Mouse (Mus musculus): ENCODE results near the gene Dnajc12. TPM values are rescaled to one million over a fixed set of nuclear protein-coding genes. Genes with fewer than 3 reads are reported as not detected.
"Not testable (repeated sequence)": the region's sequence is repeated elsewhere in the genome, so short reads cannot be mapped to it uniquely, and the experiment has no call there.

Gene Dnajc12
- polyA plus RNA-seq, 2 experiments: 8.3 to 20.1 TPM

DNA sequence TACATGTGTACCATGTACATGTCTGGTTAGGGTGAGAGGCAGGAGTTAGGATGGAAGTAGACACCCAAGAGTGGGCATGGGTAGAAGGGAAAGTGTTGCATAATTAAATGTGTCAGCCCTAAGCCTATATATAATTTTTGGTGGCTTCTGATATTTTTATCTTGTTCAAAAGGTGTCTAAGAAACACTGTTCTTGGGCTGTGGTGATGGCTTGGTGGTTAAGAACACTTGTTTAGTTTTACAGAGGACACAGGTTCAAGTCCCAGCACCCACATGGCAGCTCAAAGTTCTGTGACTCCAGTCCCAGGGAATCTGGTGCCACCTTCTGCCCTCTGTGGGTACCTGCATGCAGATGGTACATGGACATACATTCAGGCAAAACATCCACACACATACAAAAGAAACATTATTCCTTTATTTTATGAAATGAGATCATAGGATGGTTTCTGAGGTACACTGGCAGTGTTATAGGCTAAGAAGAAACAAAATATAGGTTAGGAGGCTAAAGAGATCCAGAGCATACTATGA lies 56.6 kb downstream of the Dnajc12 start:
- H3K36me3 ChIP-seq (replicated peaks; ENCODE audit: control insufficient read depth, insufficient read depth, low read depth): no peaks in the 10 kb centered on the region
- ATAC-seq (ENCODE audit: insufficient read depth): no peak
- 0 out of 4 replicates have a peak, but pooled peaks cover 0 to 2% of the 10 kb centered on the region in 2 experiments for H3K4me1 ChIP-seq (replicated peaks; ENCODE audit: control insufficient read depth in 2 of 2, insufficient read depth in 2 of 2, low read length in 1 of 2)
- no peaks in the 10 kb centered on the region for H3K27me3 ChIP-seq (ENCODE audit: control insufficient read depth, insufficient read depth, low read length)
- H3K4me3 ChIP-seq (ENCODE audit: insufficient read depth in 1 of 2, low read depth in 2 of 2, low read length in 2 of 2): no peak overlapping the region
- H3K27ac ChIP-seq: no peak overlapping the region
- no peak for DNase-seq (ENCODE audit: low read depth in 3 of 3, low spot score in 3 of 3)
- no peak overlapping the region for H3K4me2 ChIP-seq (ENCODE audit: low read depth)
- no peak overlapping the region for H3K9ac ChIP-seq (replicated peaks)
- H3K9me3 ChIP-seq (ENCODE audit: control insufficient read depth, low read length): no peaks in the 10 kb centered on the region
- TF ChIP-seq EP300 (IDR thresholded peaks at IDR 0.05; ENCODE audit: low read depth): no peak
- TF ChIP-seq CTCF (IDR thresholded peaks at IDR 0.05; ENCODE audit: low read depth): peak; percentile 33

GRCm38 (mm10) chr10:63439694-63440228 lies 57.5 kb downstream of the Dnajc12 start:
- Histone ChIP-seq H3K9me3 (ENCODE audit: control insufficient read depth, low read length) (no peaks in the 10 kb centered on the region), H3K27ac (no peak overlapping the region), H3K27me3 (ENCODE audit: control insufficient read depth, insufficient read depth, low read length) (no peaks in the 10 kb centered on the region), H3K36me3 (replicated peaks; ENCODE audit: control insufficient read depth, insufficient read depth, low read depth) (no peaks in the 10 kb centered on the region), H3K4me3 (ENCODE audit: insufficient read depth in 1 of 2, low read depth in 2 of 2, low read length in 2 of 2) (no peak overlapping the region), H3K4me1 (replicated peaks; ENCODE audit: control insufficient read depth in 2 of 2, insufficient read depth in 2 of 2, low read length in 1 of 2) (0 out of 4 replicates have a peak, but pooled peaks cover 0 to 2% of the 10 kb centered on the region in 2 experiments), H3K4me2 (ENCODE audit: low read depth) (no peak overlapping the region), H3K9ac (replicated peaks) (no peak overlapping the region)
- TF ChIP-seq EP300 (IDR thresholded peaks at IDR 0.05; ENCODE audit: low read depth) (no peak), CTCF (IDR thresholded peaks at IDR 0.05; ENCODE audit: low read depth) (no peak)
- DNase-seq (ENCODE audit: low read depth in 3 of 3, low spot score in 3 of 3) (no peak), ATAC-seq (ENCODE audit: insufficient read depth) (no peak)
- 36% methylated on average over 7 of the region's 7 CpGs for WGBS (ENCODE audit: insufficient replicate concordance)

DNA sequence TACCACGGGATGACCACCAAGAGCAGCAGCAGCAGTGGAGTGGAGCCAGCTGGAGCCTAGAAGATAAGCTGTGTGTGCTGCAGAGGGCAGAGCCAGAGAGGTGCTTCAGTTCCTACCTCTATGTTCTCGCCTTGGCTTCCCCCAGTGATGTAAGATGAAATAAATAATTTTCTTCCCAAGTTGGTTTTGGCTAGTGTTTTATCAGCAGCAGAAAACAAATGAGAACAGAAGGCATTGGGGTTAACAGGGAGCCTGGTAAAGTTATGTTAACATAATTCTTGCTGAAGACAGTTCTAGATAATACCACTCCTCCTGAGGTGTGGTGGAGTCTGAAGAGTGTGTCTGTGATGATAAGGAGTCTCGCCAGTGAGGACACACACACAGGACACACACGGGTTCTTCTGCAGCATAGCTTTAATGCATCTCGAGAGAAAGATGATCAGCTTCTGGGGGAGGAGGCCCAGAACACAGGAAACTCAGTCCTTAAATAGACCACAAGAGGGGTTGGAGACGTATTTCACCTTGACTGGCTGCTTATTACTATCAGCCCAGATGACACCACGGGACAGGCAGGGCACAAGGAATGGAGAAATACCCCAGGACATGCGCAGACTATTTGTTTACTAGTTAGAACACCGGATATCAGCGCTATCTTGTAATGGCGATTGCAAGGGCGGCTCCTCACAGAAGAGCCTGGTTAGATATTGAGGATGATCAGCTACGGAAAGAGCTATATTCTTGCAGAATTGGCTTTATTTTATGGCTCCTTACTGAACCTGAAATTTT lies 62.6 kb downstream of the Dnajc12 start:
- not testable (repeated sequence) for H3K36me3 ChIP-seq (replicated peaks; ENCODE audit: control insufficient read depth, insufficient read depth, low read depth); H3K4me2 ChIP-seq (ENCODE audit: low read depth); H3K9me3 ChIP-seq (ENCODE audit: control insufficient read depth, low read length); H3K4me3 ChIP-seq (ENCODE audit: insufficient read depth in 1 of 2, low read depth in 2 of 2, low read length in 2 of 2); H3K27me3 ChIP-seq (ENCODE audit: control insufficient read depth, insufficient read depth, low read length); H3K4me1 ChIP-seq (replicated peaks; ENCODE audit: control insufficient read depth in 2 of 2, insufficient read depth in 2 of 2, low read length in 1 of 2); H3K9ac ChIP-seq (replicated peaks); H3K27ac ChIP-seq
- WGBS (ENCODE audit: insufficient replicate concordance): 54% methylated on average over 13 of the region's 13 CpGs
- peak; percentile 93 for ATAC-seq (ENCODE audit: insufficient read depth)
- DNase-seq (ENCODE audit: low read depth in 3 of 3, low spot score in 3 of 3): peak in 1 of 3 experiments; percentile 22

GRCm38 (mm10) chr10:63453926-63454325 lies 71.7 kb downstream of the Dnajc12 start:
- TF ChIP-seq EP300 (IDR thresholded peaks at IDR 0.05; ENCODE audit: low read depth) (no peak), CTCF (IDR thresholded peaks at IDR 0.05; ENCODE audit: low read depth) (no peak)
- Histone ChIP-seq H3K27me3 (ENCODE audit: control insufficient read depth, insufficient read depth, low read length) (no peaks in the 10 kb centered on the region), H3K9ac (replicated peaks) (no peak overlapping the region), H3K27ac (no peak overlapping the region), H3K36me3 (replicated peaks; ENCODE audit: control insufficient read depth, insufficient read depth, low read depth) (no peaks in the 10 kb centered on the region), H3K9me3 (ENCODE audit: control insufficient read depth, low read length) (no peaks in the 10 kb centered on the region), H3K4me2 (ENCODE audit: low read depth) (no peak overlapping the region), H3K4me1 (replicated peaks; ENCODE audit: control insufficient read depth in 2 of 2, insufficient read depth in 2 of 2, low read length in 1 of 2) (no peaks in the 10 kb centered on the region), H3K4me3 (ENCODE audit: insufficient read depth in 1 of 2, low read depth in 2 of 2, low read length in 2 of 2) (no peak overlapping the region)
- ATAC-seq (ENCODE audit: insufficient read depth): no peak
- WGBS (ENCODE audit: insufficient replicate concordance): 56% methylated on average over 4 of the region's 4 CpGs
- no peak for DNase-seq (ENCODE audit: low read depth in 3 of 3, low spot score in 3 of 3)

- Histone ChIP-seq H3K27me3 (ENCODE audit: control insufficient read depth, insufficient read depth, low read length) (no peaks in the 10 kb centered on the region), H3K4me3 (ENCODE audit: insufficient read depth in 1 of 2, low read depth in 2 of 2, low read length in 2 of 2) (no peak overlapping the region), H3K9me3 (ENCODE audit: control insufficient read depth, low read length) (no peaks in the 10 kb centered on the region), H3K36me3 (replicated peaks; ENCODE audit: control insufficient read depth, insufficient read depth, low read depth) (no peaks in the 10 kb centered on the region), H3K4me1 (replicated peaks; ENCODE audit: control insufficient read depth in 2 of 2, insufficient read depth in 2 of 2, low read length in 1 of 2) (no peaks in the 10 kb centered on the region), H3K4me2 (ENCODE audit: low read depth) (no peak overlapping the region), H3K9ac (replicated peaks) (no peak overlapping the region), H3K27ac (no peak overlapping the region)
- no peak for TF ChIP-seq CTCF (IDR thresholded peaks at IDR 0.05; ENCODE audit: low read depth)
- no peak for TF ChIP-seq EP300 (IDR thresholded peaks at IDR 0.05; ENCODE audit: low read depth)
- ATAC-seq (ENCODE audit: insufficient read depth) (no peak), DNase-seq (ENCODE audit: low read depth in 3 of 3, low spot score in 3 of 3) (no peak)
- 45% methylated on average over 8 of the region's 8 CpGs for WGBS (ENCODE audit: insufficient replicate concordance)
Observed at GRCm38 (mm10) chr10:63455110-63455878, 73.1 kb downstream of the Dnajc12 start.
